Mouse (Mus musculus) cerebellum, adult 2 months (tissue): ENCODE data around the gene Zcchc10.
A peak's percentile ranks its signal among the peaks of the same experiment; 100 is the strongest.

Experiments
- CTCF ChIP-seq: fragments of 200-500 bp; IDR thresholded peaks from 2 replicates; pipeline ENCODE4 v1.5.1; 2011; ENCODE audit warnings: low read depth, mild to moderate bottlenecking, control low read depth, low read length, moderate library complexity, borderline replicate concordance; ENCODE audit not compliant: insufficient read depth
- POLR2A ChIP-seq: fragments of 200-500 bp; IDR thresholded peaks from 2 replicates; pipeline ENCODE4 v1.6.1; 2011; ENCODE audit warnings: low read length, control low read depth, borderline replicate concordance; ENCODE audit not compliant: insufficient read depth

DNA sequence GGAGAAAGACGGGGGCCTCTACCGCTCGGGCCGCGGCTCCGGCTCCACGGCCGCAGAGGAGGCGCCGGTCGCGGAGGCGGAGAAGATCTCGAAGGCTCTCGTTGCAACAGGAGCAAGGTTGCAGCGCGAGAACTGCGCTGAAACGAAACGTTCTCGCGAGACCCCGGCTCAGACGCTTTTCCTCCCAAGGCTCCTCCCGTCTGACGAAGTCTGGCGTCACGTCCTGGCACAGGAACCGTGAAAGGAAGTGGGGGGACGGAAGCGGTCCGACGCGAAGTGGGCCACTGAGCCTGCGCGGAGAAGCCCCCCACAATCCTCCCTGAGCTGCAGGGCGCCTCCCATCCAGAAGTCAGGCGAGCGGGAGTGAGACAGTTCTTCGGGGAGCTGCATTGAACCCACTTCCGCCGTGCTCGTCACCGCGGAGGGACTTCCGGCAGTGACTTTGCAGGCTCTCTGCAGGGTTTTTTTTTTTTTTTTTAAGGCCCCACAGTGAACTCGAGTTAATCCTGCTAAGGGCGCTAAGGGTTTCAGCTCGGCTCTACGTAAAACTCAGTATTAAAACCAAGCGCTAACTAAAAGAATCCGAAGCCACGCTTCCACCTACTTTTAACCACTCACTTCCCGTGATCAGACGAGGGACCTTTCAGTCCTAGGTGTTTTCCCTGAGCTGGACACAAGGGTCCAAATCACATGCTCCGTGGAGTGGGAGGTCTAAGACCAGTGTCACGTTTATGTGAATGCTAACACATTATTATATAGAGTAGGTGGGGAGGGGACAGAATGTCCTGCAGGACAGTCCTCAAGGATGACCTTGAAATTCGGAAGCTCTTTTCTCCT, 23.9 kb upstream of the Zcchc10 start, which contains the start of gene Hspa4:
- TF ChIP-seq POLR2A (peak; percentile 89), CTCF (no peak)
